Mouse (Mus musculus) stomach, postnatal 0 days (tissue): Measurements from ENCODE around the gene Elmsan1. TPM values are rescaled to one million over a fixed set of nuclear protein-coding genes. Genes with fewer than 3 reads are reported as not detected.
A peak's percentile ranks its signal among the peaks of the same experiment; 100 is the strongest.

Experiments used
- ATAC-seq: fragments of 200-750 bp; cut with Nextera tagmentation; 2 replicates; pipeline ENCODE4 v1.8.0; 2017; ENCODE audit not compliant: low FRiP score, low TSS enrichment
- DNase-seq: peaks from one replicate; pipeline ENCODE4 v3.0.0-alpha.2; 2016; ENCODE audit warnings: low spot score
- H3K27ac ChIP-seq: fragments of 300-500 bp; sonication (generic); replicated peaks from 2 replicates; pipeline ENCODE4 v1.5.1; 2014; ENCODE audit warnings: mild to moderate bottlenecking, control low read depth
- H3K27me3 ChIP-seq: fragments of 300-500 bp; sonication (generic); 2 replicates; pipeline ENCODE4 v1.6.1; 2014; ENCODE audit warnings: low read length; ENCODE audit not compliant: control insufficient read depth, insufficient read depth
- H3K36me3 ChIP-seq: fragments of 300-500 bp; sonication (generic); 2 replicates; pipeline ENCODE4 v1.6.1; 2014; ENCODE audit warnings: low read length, mixed read lengths; ENCODE audit not compliant: control insufficient read depth, insufficient read depth
- H3K4me1 ChIP-seq: fragments of 300-500 bp; sonication (generic); replicated peaks from 2 replicates; pipeline ENCODE4 v1.6.1; 2014; ENCODE audit warnings: antibody characterized with exemption; ENCODE audit not compliant: control insufficient read depth, insufficient read depth
- H3K4me2 ChIP-seq: fragments of 300-500 bp; sonication (generic); replicated peaks from 2 replicates; pipeline ENCODE4 v1.6.1; 2014; ENCODE audit warnings: low read depth, mild to moderate bottlenecking, control low read depth, moderate library complexity
- H3K4me3 ChIP-seq: fragments of 300-500 bp; sonication (generic); 2 replicates; pipeline ENCODE4 v1.5.1; 2014; ENCODE audit warnings: low read depth, low read length, control low read depth
- H3K9ac ChIP-seq: fragments of 300-500 bp; sonication (generic); 2 replicates; pipeline ENCODE4 v1.6.1; 2014; ENCODE audit warnings: mild to moderate bottlenecking, low read length, control low read depth, mixed read lengths
- H3K9me3 ChIP-seq: fragments of 300-500 bp; sonication (generic); 2 replicates; pipeline ENCODE4 v1.6.1; 2016; ENCODE audit warnings: low read length; ENCODE audit not compliant: control insufficient read depth
- CTCF ChIP-seq: IDR thresholded peaks from 2 replicates; pipeline ENCODE4 v1.5.1; 2016; ENCODE audit warnings: antibody characterized with exemption, low read depth, mild to moderate bottlenecking, moderate library complexity
- EP300 ChIP-seq: optimal IDR thresholded peaks from 2 replicates; pipeline ENCODE3; 2016; ENCODE audit warnings: antibody characterized with exemption
- WGBS: fragments of 180-500 bp; shearing (Covaris S2); extraction: QIAGEN DNeasy Blood & Tissue Kit; methylation state at CpG from one replicate; pipeline ENCODE4 v1.1.7; 2014; 5-methylcytosine and 5-hydroxymethylcytosine counted together
- polyA plus RNA-seq: library from polyadenylated mRNA; unstranded; fragments of >200 nt; fragmentation: Nextera tagmentation; extraction: Ambion mirVana; gene quantifications from 2 replicates; pipeline ENCODE4 v1.2.1, GENCODE M21; 2015

Elmsan1 gene
- polyA plus RNA-seq, 1 experiment from 2014 or later: 4.1 TPM

DNA sequence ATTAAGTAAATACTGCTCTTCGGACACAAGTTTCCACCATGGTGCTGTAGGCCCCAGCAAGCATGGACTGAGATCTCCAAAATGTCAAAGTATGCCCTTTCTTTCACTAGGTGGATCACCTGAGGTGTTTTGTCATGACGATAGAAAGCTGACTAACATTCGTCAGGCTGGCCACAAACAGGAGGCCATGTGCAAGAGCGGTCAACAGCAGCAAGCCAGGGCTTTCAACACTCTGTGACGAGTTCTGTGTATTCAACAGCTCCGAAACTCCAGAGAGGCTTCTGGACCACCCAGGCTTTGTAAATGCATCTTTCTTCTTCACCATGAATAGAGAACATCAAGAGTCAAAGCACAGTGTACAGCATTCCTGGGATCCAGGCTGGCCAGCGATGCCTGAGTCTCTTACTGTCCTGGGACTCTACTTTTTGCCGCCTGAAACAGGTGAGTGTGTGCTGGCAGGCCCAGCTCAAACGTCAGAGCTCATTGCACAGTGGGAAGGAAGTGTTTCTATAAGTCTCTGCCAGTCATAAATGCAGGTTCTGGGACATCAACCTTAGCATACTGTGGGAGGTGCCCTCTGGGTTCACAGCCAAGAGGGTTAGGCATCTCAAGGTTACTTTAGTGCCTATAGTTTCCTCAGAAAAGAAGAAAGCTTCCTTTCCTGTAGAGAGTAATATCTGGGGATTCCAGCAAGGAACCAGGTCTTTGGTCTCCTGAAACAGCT lies 7.6 kb upstream of the Elmsan1 start:
- Histone ChIP-seq H3K9me3 (no peaks in the 10 kb centered on the region), H3K4me3 (no peak overlapping the region), H3K27ac (no peak overlapping the region), H3K4me1 (no peaks in the 10 kb centered on the region), H3K9ac (no peak overlapping the region), H3K4me2 (no peak overlapping the region), H3K36me3 (no peaks in the 10 kb centered on the region), H3K27me3 (no peaks in the 10 kb centered on the region)
- no peak for TF ChIP-seq EP300
- no peak for TF ChIP-seq CTCF
- WGBS: 71% methylated on average over 9 of the region's 9 CpGs
- ATAC-seq (no peak), DNase-seq (no peak)

DNA sequence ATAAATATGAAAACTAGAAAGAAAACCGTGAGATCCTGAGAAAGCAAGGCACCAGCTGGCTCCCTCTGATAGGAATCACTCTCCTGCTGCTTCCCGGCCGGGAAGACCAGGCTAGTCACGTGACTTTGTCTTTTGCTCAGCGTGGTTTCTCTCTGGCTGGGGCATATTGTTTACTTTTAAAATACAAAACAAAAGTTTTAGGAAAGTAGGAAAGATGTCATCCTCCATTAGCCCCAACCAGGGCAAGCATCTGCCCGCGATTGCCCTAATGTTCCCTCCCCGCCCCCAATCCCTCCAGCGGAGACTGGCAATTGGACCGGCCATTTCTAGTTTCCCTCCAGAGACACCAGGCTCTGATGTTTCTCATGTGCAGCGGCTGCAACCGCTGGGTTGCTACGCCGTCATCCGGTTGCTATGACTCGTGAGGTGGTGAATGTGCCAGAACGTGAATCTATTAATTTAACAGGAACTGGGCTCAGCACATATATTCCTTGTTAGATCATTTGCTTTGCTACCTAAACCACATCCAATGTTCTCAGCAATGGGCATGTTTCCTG lies 3.8 kb upstream of the Elmsan1 start:
- H3K27ac ChIP-seq: 0 out of 2 replicates have a peak overlapping the region, but pooled peaks have one; percentile 13
- no peaks in the 10 kb centered on the region for H3K36me3 ChIP-seq
- H3K4me3 ChIP-seq: peak overlapping the region; percentile 33
- ATAC-seq (peak; percentile 34; the same call in 1 of the 2 replicates), DNase-seq (peak; percentile 52)
- H3K9ac ChIP-seq: peak overlapping the region; percentile 47
- no peaks in the 10 kb centered on the region for H3K9me3 ChIP-seq
- WGBS: 4% methylated on average over 17 of the region's 17 CpGs
- H3K4me2 ChIP-seq: peak overlapping the region; percentile 62
- H3K27me3 ChIP-seq: no peaks in the 10 kb centered on the region
- peaks cover 2% of the 10 kb centered on the region for H3K4me1 ChIP-seq
- TF ChIP-seq CTCF (peak; percentile 16; the same call in 1 of the 2 replicates), EP300 (no peak)

DNA sequence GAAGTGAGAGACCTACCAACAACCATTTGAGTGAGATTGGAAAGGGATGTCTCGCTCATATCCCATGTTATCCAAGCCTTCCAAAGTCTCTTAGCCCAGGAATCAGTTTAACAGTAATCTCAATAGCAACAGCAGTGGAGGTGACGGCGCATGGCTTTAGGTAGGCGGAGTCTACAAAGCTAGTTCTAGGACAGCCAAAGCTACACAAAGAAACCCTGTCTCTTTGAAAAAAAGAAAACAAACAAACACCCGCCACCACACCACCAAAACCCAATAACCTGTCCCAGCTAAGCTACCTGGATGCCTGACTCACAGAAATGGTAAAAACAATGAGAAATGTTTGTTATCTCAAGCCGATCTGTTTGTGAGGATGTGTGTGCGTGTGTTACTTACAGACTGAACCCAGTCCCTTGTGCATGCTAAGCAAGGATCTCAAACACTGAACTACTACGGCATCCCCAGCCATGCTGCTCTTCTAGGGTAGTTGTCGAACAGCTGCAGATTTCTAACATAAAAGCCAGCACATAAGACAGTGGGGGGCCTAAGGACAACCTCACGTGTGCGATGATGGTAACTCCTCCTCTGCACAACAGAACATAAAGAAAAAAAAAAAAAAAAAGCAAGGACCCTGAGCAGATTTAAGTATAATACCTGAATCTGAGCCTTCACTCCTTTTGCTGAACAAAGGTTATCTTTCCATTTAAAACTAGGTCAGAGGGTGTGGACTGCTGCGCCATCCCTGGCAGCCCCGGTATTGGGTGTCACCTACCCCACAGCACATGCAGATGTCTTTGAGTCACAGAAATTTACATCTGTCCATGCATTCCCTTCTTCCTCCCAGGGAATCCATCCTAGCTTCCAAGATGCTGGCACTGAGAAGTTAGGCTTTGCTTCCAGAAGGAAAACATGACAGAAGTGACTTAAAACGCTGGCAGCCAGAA lies 2.5 kb upstream of the Elmsan1 start:
- H3K27me3 ChIP-seq: no peaks in the 10 kb centered on the region
- WGBS: 76% methylated on average over 14 of the region's 14 CpGs
- H3K36me3 ChIP-seq: no peaks in the 10 kb centered on the region
- H3K4me1 ChIP-seq: peaks cover 7% of the 10 kb centered on the region
- H3K4me2 ChIP-seq: no peak overlapping the region
- no peak overlapping the region for H3K9ac ChIP-seq
- ATAC-seq: no peak
- TF ChIP-seq CTCF (no peak), EP300 (no peak)
- H3K9me3 ChIP-seq: no peaks in the 10 kb centered on the region
- no peak overlapping the region for H3K4me3 ChIP-seq
- no peak for DNase-seq
- H3K27ac ChIP-seq: no peak overlapping the region

DNA sequence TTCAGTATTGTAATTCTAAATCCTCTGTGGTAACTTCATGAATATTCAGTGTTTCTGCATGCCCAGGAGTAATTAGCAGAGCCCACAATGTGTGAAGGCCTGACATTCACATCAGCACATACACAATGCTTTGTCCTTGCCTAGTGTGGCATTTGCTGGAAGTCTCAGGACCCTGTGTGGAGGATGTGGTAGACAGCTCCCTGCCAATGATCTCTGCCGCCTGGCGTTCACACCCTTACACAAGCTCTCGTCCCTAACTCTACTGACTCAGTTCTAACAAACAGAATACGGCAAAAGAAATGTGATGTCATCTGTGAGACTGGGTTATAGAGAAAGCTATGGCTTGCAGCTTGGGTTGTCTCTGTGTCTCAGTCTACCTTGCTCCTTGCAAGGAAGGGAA lies 1.8 kb upstream of the Elmsan1 start:
- peaks cover 10% of the 10 kb centered on the region for H3K4me1 ChIP-seq

DNA sequence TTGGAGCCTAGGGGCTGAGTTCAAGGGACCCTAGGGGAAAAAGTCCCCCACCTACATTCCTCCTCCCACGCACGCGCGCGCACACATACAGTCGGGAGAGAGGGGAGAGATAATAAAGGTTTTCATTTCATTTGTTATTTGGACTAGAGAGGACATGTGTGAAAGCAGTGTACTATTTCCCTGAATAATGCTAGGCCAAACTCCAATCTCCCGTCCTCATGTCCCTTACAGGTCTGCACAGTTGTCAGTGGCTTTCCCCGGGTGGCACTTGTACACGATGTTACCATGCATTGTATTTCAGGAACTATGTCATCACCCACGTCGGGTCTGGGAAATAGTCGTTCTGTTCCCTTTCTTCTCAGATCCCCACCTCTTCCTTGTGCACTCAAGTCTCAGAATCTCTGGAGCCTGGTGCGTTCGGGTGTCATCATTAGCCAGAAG lies 460 bp upstream of the Elmsan1 start:
- TF ChIP-seq CTCF (no peak), EP300 (no peak)
- Histone ChIP-seq H3K27ac (peak overlapping the region; percentile 97), H3K4me3 (peak overlapping the region; percentile 93), H3K4me2 (peak overlapping the region; percentile 88), H3K9me3 (no peaks in the 10 kb centered on the region), H3K36me3 (no peaks in the 10 kb centered on the region), H3K27me3 (no peaks in the 10 kb centered on the region), H3K9ac (peak overlapping the region; percentile 97), H3K4me1 (peaks cover 10% of the 10 kb centered on the region)
- 7% methylated on average over 14 of the region's 14 CpGs for WGBS
- ATAC-seq: 0 out of 2 replicates have a peak, but pooled peaks have one; percentile 25
- DNase-seq: peak; percentile 38

More for the DNA sequence above, 1.8 kb upstream of the Elmsan1 start:
- no peaks in the 10 kb centered on the region for H3K36me3 ChIP-seq
- no peak overlapping the region for H3K9ac ChIP-seq
- DNase-seq (no peak), ATAC-seq (no peak)
- H3K9me3 ChIP-seq: no peaks in the 10 kb centered on the region
- H3K27me3 ChIP-seq: no peaks in the 10 kb centered on the region
- no peak overlapping the region for H3K4me3 ChIP-seq
- H3K27ac ChIP-seq: no peak overlapping the region
- TF ChIP-seq EP300: no peak
- TF ChIP-seq CTCF: no peak
- 87% methylated on average over 4 of the region's 4 CpGs for WGBS
- no peak overlapping the region for H3K4me2 ChIP-seq
